Mouse (Mus musculus) R1 (cell line): ENCODE measurements at regions not wholly inside any gene's neighbourhood (a gene's known extent, or its start where the extent isn't known, plus 50 kb on each side); places are given as distances from the start of the nearest gene placed in this dataset.

Experiments
- DNase-seq: peaks from one replicate; pipeline ENCODE4 v3.0.0-alpha.2; 2018; ENCODE audit warnings: low read depth, low spot score

DNA sequence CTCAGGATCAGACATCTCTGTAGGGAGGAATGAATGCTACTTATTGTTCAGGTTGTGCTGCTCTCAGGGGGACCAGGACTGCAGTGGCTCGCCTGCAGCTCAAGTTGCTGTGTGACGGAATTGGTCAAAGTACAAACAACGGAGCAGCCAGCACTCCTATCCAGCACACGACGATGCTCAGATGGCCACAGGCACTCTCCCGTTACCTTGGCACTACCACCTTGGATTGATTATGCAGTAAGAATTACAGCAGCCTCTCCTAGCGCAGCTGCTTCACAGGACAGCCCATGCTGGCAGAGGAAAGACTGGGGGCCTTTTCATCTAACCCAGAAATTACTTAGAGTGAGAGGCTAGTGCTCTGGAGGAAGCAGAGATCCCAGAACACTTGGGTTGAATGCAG lies 226.5 kb downstream of the Maf start:
- no peak for DNase-seq

DNA sequence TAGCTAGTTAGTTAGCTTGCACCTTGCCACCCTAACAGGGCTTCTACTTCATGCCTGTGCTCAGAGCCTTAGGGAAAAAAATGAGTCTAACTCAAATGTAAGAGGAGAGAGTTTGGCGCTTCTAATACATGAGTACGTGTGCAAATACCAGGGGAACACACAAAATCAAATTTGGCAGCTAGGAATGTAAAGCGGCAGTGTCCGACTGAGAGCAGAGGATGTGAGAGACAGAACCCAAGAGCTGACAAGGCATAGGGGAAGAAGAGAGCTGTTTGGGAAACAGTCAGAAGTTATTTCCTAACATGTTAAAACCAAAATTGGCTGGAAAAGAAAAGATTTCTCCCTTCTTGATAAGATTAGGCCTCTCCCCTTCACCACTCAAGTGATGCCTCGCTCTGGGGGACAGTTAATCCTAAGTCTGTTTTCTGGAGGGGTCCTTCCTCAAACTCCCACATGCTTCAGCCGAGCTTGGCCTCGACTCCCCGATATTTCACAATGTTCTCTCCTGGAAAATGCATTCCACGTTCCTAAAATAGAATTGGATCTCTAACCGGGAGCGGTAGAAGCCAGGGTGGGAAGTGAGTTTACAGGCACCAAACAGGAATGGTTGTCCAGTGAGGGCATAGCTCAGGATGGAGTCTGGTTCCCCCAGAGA lies 229.1 kb downstream of the Maf start:
- DNase-seq, result no peak

DNA sequence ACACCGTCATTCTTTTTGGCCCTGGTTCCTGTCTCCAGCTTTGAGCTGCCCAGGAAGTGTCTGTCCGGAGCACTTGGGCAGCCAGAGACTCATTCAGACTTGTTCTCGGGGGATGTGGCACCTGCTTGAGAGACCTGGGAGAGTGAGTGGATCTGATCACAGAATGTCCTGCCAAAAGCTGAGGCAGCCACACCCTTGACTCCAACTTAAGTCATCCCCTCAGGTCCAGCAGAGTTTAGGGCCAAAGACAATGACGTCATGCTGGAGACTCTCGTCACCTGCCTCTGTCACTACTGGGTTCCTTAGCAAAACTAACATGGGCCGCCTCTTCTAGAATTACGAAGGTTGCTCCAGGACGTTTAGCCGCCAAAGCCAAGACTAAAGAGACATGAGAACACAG lies 231.5 kb downstream of the Maf start:
- DNase-seq, result no peak

DNA sequence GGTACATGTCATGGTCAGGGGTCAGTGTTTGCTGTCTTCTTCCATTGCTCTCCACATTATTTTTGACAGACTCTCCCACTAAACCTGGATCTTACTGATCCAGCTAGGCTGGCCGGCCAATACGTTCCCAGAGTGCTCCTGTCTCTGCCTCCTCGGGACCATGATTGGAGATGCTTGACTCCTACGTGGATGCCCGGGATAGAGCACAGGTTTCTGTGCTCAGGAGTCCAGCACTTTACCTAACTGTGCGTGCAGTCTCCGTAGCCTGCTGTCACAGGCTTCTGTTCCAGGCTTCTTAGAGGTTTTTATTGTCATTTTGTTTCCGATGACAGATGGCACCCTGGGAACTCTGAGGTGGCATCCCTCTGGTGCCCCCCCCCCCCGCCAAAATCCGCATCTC lies 232.4 kb downstream of the Maf start:
- no peak for DNase-seq

DNA sequence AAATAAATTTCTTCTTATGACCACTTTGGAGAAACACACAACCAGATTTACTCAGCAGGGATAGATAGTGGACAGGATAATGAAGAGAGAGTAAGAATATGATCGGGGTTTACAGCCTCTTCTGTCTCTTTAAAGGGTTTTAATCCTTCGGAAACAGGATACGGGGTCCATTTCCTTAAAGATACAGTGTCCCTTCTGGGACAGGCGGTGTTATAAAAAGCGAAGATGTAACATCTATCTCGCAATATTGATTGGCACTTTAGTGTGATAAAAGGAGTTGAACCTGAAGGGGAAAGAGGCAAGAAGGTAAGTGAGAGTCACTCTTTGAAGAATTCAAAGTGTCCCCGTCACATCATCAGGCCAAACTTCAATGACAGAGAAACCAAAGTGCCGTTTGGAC lies 233.6 kb downstream of the Maf start:
- DNase-seq, result no peak

DNA sequence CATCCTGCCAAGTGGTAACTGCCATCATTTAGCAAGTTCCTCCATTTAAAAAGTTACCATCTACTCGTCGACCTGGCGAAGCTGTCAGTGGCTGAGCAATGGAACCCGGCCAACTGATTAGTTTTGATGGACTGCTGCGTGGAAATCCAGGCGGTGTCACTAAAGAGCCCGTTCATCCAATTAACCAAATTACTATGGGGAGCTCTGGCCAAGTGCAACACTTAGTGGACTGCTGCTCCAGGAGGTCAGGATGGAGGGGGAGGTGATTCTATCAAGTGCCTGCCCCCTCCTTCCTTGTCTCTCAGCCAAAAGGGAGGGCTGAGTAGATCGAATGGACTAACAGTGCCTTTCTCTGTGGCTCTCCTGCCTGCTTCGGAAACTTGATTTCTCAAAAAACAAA lies 241.0 kb downstream of the Maf start:
- DNase-seq, result no peak

DNA sequence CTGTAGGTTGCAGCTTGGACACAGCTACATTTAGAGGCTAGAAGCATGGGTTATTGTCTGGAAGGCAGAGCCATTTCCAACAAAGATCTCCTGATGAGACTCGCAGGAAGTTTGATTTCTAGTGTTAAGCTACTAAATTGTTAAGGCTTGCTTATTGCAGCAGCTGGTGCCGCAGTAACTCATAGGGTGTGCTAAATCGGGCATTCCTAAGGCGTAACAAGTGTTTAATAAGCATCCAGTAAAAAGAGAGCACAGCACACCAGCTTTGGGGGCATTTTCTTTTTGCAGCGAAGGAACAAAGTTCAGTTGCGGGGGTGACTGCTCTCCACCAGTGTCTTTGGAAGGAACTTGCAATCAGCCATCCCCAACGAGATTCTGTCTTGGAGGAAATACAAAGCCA lies 241.5 kb downstream of the Maf start:
- DNase-seq, result no peak

DNA sequence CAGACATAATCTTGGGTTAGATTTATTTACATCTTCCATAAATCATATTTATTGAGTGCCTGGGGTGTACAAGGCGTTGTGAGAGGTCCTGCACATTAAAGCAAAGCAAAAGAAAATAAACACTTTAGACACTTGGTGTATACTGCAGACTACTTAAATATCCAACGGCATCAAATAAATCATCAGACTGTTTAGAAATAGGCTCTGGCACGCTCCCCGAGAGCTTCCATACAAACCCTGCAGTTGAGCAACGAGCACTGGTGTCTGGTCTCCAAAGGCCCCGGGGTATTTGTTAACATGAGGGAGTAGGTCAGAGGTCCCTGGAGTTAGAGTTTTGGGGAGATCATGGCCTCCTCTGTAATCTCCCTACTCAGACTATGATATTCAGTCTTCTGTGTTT lies 244.9 kb downstream of the Maf start:
- no peak for DNase-seq

DNA sequence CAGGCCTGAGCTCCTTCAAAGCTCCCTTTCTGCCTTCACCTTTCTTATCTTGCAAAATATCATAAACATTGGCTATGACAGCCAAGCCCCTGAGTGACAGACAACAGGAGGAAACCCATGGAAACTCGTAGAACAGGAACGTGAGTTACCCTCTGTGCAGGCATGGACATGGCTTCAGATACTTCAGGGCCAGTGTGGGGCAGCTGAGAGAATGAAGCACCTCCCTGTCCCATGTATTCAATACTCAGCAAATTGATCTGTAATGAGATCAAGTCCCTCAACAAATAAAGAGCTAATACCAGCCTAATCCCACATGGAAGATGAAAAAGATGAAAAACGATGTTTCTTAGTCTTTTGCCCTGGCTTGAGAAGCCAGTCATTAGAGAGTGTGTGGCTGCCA lies 249.5 kb downstream of the Maf start:
- no peak for DNase-seq

DNA sequence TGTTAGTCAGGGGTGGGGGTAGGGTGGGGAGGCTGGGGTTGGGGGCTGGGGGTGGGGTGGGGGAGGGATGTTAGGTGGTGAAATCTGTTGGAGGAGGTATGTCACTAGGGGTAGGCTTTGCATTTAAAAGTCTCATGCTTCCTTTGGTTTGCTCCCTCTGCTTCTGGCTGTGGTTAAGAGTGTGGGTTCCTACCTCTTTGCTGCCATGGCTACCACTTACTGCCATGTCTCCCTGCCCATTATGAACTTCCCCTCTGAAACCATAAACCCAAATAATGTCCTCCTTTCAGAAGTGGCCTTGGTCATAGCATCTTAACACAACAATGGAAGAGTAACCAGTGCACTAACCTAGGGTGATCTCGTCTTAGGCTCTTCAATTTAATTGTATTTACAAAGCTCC lies 256.8 kb downstream of the Maf start:
- no peak for DNase-seq

DNA sequence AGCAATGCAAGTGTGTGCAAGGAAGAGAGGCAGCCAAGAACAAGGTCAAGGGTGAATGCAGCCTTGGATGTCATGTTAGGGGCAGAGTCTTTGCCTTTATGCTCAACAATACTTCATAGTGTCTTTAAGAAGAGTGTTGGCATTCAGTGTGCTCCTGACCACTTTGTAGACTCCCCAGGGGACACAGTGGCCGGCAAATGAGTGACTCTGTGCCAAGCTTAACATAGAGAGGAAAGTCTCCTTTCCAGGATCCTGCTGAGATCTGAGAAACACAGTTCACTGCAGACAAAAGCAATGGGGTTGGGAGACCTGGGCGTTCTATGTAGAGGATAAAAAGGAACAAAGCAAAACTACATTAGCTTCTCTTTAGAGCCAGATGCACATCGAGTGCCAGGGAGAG lies 259.2 kb downstream of the Maf start:
- DNase-seq, result no peak

DNA sequence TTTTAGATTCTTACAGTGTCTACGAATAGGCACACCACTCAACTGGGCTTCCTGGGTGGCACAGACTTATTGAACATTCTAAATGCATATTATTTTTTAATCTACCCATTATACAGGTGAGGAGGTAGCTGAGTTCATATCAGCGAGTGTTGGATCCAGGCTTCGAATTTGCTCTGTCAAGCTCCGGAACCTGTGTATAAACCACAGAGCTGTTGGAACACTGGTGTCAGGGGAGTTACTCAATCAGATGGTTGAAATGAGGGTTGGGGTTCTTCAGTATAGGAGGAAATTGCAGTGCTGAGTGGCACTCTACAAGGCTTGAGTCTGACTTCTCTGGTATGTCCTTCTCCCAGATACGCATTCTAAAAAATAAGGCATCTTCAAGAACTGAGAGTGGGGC lies 263.1 kb downstream of the Maf start:
- no peak for DNase-seq

DNA sequence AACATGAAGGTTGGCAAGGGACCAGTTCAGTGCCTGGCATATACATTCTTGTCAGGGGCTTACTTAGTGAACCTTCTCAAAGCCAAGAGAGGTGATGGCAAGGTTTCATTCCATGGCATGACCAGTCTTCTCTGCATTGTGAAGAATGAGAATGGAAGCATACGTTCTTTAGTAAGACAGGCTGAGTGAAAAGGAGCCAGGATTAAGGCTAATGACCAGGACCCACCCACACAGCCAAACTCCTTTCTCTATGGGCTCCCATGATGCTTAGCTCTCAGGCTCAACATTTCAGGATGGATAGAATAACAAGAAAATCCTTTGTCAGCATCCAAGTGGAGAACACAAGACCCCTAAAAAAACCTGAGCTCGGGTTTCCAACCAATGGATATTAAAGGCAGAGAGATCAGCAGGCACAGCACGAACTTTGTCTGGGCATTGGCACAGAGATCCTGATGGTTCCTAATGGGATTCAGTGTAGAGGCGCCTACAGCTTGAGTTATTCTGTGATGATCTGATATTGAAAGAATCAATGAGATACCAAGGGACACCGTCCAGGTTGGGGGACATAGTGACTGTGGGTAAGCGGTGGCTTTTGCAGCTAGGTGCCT lies 265.5 kb downstream of the Maf start:
- no peak for DNase-seq

DNA sequence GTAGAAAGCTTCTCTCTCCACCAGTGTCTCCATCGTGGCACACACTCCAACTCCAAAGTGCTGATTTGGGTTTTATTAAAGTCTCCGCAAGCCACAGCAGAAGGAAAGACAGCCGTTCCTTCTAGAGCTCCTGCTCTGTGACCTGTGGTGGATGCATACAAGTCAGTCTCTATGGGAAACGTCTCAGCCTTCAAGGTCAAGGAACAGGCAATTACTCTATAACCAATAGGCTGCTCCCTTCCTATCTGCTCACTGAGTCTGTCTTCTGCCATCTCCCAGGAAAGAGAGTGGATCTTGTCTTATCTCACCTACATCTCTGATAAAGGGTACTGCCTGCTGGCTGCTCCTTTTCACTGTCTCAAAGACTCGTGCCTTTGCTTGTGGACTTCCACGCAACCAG lies 266.3 kb downstream of the Maf start:
- no peak for DNase-seq

DNA sequence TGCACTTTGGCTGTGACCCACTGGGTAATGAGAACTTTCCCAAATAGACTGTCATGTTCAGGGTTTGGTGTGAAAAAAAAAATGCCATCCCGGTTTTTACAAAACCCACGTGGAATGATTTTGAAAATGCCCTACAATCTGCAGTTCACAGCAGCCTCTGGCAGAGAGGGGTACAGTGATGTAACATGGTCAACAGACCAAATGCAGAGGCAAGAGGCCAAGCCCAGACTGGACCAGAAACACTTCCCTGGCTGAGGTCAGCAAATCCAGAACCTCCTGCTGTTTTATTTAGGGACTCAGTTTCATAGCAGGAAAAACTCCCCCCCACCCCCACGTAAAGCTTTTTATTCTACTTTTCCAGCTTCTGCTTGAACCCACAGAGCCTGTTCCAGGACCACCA lies 267.4 kb downstream of the Maf start:
- DNase-seq, result no peak

DNA sequence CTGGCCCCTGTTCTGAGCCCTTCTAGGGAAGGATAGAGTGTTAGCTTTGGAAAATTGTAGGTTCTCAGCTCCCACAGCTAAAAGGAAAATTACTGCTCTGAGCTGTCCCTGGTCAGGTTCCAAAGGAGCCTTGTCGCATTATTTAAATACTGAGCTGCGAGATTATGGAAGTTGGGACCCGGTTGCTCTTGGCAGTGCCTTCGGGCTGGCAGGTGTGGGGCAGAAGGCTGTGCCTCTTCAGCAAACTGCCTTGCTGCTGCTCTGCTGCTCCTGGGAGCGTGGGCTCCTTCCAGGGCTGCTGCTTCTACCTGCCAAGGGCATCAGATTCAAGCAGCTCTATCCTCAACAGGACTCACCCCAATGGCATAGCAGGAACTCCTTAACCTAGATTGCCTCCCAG lies 268.1 kb downstream of the Maf start:
- DNase-seq, result no peak

DNA sequence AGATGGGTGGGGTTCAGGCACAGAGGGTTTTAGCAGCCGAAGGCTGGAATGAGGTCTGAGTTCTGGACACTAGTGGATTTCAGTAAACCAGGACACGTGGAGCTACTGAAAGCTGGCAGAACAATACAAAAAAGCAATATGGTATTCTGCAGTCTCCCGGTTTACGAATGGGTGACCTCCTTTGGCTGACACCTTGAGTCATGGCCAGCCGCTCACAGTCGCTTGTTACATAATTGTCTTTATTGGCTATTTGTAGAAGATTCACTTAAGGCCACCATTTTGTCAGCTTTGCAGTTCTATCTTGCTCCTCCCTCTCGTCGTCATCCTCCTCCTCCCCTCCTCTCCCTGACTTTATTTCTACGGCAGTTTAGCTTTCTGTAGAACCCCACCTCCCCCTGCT lies 269.6 kb downstream of the Maf start:
- DNase-seq, result no peak

DNA sequence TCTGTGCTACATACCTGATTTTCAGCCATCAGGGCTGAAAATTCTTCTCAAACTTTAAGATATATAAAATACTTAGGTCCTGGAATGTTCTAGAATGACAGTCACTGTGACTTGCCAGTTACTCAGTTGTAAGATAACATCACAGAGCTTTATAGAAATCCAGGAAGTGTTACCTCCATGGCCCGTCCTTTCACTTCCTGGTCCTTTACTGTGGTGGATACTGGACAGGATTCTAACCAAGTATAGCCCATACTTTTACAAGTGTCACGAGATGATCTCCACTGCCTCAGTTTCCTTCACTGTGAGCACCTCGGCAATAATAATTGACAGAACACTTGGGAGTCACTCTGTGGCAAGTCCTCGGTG lies 271.3 kb downstream of the Maf start:
- no peak for DNase-seq

DNA sequence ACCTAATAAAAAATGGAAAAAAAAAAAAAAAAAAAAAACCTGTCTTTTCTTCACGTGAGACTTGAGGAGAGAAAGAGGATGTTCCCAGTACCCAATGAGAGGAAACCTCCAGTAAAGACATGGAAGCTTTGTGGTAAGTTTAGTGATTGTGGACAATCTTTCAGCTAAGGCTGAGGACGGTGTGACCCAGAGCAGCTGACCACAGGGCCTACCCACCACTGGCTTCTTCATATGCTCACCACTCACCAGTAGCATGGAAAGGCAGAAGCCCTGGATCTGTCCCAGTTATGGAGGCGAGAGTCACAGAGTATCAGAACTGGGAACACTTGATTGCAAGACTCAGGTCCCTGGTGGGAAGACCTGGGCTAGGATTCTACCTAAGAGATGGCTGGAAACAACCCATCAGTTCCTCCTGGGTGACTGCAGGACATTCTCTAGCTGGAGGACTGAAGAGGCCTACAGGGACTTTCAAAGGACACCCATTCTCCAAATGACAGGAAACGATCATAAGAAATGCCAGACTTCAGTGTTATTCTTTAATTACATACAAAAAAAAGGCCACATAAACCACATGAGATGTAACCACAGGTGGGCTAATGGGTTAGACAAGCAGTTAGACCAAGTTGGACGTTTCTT lies 271.8 kb downstream of the Maf start:
- DNase-seq, result no peak

DNA sequence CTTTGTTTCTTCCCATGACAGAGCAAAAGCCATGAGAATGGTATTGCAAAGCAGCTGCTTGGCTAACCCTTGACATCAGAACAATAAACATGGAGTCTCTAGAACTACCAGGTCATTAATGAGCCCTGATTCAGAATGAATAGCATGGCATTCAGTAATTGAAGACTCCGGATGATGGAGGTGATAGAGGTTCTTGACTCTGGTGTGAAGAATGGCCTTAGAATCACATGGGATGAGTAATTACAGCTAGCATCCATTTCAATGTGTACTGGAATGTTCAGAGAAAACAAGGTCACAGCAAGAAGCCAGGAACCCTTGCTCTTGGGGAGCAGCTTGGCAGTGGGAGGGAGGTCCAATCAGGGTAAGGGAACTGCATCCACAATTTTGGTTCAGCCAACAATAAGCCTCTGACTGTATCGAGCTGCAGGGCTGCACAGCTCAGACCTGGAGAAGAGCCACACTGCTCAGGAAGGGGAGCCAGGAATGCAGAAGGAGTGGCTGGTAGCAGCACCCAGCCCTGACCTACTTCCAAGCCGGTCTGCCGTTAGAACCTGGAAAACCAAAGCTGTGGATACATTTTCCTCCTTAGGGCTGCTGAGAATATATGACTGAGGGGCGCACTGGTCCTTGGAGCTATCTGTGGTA lies 275.1 kb downstream of the Maf start:
- no peak for DNase-seq

DNA sequence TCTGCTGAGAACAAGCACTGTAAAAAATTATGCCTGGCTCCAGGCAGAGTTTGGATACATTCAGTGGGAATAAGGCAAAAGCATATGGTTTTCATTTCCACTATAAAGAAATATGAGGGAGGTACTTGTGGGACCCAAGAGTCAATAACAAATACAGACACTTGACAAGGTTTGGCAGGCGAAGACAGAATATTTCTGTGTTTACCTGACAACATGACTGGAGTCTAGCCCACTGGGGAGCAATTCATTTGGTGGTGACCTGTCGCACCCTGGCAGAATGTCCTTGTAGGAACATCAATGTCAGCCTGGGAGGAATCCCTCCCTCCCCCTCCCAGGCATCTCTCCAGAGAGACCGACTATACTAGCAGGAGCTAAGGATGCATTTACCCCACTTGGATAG lies 276.8 kb downstream of the Maf start:
- DNase-seq, result no peak

DNA sequence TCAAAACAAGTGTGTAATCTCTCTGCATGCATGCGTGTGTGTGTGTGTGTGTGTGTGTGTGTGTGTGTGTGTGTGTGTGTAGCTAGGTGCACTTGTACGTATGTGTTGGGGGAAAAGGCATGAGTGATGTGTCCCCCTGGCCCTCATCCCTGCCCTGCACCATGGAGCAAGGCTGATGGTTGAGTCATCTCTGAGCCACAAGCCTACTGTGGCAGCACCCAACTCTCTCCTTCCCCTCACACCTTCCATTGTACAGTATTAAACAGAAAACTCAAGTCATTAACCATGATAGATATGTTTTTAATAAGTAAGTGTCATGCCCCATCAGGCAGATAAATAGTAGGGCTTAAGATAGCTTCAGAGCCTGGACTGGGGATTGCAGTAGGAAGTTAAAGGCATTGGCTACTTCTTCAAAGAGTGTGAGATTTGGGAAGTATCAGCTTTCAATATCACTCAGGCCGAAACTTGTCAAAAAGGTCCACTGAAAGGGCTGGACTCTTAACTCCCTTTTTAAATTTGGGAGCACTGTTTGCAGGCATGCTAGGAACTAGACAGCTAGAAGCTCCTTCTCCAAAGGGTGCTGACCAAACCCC lies 278.2 kb downstream of the Maf start:
- no peak for DNase-seq
